Mouse (Mus musculus) T-helper 17 cell (primary cell): ENCODE measurements around the gene Npy.

Source experiments
- in situ Hi-C, 2 experiments: fragments of 300-600 bp; cut with MboI, MseI; formaldehyde crosslinking; loops; 1 replicate in 1 of 2; 2 replicates in 1 of 2; pipeline ENCODE4 v1.15.1; 2025; ENCODE audit warnings: high pct_unique_total_duplicates in 2 of 2

The Npy gene

DNA sequence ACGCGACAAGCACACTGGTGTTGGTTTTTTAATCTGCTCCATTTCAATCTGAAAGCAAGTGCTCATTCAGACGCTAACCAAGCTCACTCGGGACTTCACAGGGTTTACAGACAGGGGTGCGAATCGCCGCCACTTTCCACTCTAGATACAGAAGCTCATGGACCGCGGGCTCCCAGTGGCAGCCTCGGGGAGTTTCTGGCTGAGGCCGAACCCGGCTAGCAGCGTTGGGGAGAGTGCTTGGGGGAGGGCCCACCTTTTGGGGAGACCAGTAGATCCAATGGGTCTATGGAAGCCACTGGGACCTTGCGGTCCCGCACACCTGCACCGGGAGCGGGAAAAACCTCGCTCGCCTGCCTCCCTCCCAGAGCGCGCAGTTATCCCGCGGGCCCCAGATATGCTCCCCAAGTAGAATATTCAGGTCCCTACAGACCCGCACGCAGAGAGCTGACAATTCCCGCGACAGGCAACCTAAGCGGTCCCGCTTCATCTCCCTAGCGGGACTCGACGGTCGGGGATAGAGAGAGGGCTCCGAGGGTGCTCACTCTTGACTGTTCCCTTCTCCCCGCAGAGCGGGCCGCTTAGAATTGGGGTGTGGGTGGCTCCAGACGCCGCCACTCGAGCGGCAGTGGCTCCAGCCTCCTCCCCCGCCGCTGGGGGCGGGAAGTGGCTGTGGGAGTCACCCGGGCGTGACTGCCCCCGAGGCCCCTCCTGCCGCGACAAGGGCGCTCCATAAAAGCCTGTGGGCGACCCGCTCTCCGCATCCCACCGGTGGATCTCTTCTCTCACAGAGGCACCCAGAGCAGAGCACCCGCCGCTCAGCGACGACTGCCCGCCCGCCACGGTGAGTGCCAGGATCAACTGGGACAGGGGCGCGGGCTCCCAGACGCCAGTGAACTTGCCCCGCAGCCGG is at the start of gene Npy:
Gene Npy, plus strand, starts transcription at position 750 of the 910 bp plus-strand sequence.
- in situ Hi-C loops = no loop called here

DNA sequence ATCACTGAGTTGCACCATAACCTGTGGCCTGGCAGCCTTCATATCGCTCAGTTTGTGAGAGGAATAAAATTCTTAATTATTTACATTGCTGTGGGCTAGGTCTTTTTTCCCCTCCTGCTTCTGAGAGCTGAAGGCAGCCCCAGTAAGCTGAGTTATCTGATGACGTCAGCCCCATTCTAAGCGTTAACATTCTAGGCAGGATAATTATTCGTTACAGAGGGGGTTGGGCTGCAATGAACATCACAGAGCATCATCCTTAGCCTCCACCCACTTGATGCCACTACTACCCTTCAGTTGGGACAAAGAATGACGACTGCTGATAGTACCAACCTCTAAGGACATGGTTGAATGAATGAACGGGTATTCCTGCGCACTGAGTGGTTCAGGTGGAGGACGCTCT is 47.5 kb upstream of the Npy start:
- in situ Hi-C loops = no loop called here

- in situ Hi-C loops = no loop called here
These were observed 44.4 kb upstream of the Npy start for GRCm38 (mm10) chr6:49778109-49778508.

GRCm38 (mm10) chr6:49778729-49779128 is 43.8 kb upstream of the Npy start:
- in situ Hi-C loops = no loop called here

GRCm38 (mm10) chr6:49779606-49780005 is 42.9 kb upstream of the Npy start:
- in situ Hi-C loops = no loop called here

DNA sequence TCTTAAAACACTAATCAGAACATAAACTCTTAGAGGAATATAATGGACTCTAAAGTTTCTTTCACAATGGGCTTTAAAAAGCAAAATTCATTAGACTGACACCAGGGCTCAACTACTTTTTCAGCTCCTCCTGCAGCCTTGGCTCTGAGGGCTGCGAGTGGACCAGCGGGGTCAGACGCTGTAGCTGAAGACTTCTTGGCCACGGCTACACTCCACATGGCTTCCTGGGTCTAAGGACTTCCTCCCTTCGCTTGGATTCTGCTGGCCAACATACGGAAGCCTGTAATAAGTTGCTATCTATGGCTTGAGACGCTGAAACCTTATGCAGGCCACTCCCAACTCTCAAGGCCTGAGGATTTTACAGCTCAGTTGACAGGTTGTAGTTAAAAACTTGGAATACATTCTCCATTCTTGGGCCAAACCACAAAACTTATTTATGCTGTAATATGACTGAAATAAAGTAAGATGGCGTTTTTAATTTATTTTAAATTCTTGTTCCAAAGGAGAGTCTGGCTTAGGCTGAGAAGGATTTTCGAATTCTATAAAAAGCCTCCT is 41.6 kb upstream of the Npy start:
- in situ Hi-C loops = no loop called here

DNA sequence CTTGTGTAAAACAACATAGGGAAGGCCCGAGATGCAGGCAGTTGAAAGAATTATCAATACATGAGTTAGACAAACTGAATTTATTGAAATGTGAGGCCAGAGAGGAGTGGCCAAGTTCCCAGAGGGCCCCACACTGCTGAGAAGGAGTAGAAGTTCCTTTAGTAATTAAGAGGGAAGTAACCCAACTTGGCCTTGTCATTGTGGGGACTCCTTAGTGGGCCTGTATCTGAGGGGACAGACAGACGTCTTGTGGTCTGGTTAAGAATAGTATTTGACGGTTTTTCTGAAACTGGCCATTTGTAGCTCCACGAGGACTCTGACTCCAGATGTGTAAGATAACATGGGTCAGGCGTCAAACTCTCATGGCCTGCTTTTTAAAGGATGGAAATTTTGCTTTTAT is 40.7 kb upstream of the Npy start:
- in situ Hi-C loops = no loop called here

DNA sequence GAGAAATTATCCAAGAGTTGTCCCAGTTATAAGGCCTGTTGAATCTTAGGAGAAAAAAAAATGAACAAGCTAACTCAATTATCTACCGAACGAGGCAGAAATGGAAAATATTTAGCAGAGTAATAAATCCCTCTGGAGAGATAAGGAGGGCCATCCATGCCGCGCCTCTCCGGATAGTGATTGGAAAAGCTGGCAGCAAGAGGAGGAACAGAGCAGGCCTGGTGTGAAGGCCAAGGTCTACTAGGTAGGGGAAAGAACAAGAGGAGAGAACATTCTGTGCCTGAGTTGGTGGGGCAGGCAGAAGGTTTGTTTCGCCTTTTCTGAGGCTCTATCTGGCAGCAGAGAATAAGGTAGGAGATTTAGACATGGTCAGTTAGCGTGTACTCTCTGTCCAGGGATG is 39.8 kb upstream of the Npy start:
- in situ Hi-C loops = no loop called here

- in situ Hi-C loops = no loop called here
These were observed 30.0 kb upstream of the Npy start for GRCm38 (mm10) chr6:49792524-49792923.

DNA sequence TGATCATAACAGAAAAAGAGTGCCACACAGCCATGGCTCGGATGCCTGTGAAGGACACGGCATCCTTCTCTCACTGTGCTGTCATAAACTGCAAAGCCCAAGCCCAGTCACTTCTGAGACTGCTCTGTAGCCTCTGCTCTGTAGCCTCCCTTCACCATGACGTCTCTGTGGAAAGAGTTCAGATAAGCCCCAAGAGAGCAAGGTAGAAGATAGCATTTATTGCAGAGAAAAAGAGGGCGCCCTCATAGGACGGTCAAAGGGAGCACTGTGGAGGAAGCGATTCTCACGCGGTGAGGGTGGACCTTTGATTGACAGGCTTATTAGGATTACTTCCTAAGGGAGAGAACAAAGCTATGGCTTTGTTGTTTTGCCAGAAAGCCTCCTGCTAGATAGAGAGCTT is 18.4 kb upstream of the Npy start:
- in situ Hi-C loops = no loop called here

DNA sequence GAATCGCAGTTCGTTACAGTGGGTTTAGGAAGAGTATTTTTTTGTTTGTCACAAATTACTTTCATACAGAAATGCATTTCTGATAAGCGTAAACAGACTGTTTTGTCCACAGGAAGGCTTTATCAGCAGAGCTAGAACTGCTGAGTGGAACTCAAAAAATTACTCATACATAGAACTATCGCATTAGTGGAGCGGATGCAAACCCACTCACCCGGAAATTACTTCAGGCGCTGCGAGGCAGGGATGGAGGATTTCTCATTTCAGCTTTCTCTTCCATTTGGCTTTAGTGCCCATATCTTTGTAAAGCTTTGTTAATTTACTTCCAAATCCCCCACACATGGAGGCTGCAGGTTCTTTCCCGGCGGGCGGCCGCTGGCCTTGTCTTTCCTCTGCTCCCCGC is 14.4 kb upstream of the Npy start:
- in situ Hi-C loops = no loop called here

DNA sequence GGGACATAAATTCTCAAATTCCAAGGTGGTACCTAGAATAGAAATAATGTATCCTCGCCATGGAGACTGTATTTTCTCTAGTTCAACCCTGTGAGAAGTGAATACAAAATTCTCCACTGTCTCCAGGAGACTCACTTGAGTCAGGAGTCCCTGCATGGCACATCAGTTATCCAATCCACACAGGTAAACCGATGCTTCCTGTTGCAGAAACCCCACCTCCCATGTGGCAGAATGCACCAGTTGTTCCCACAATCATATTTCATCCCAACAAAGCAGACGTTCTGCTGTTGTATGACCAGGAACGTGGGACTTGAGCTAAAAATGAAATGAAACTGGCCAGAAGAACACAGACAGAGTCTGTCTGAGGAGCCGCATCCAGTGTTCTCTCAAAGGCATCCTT is 5.3 kb upstream of the Npy start:
- in situ Hi-C loops = no loop called here

- in situ Hi-C loops = no loop called here
These were observed 4.9 kb upstream of the Npy start for GRCm38 (mm10) chr6:49817625-49818024.

GRCm38 (mm10) chr6:49822871-49823230 is 341 bp downstream of the Npy start:
- in situ Hi-C loops = no loop called here

DNA sequence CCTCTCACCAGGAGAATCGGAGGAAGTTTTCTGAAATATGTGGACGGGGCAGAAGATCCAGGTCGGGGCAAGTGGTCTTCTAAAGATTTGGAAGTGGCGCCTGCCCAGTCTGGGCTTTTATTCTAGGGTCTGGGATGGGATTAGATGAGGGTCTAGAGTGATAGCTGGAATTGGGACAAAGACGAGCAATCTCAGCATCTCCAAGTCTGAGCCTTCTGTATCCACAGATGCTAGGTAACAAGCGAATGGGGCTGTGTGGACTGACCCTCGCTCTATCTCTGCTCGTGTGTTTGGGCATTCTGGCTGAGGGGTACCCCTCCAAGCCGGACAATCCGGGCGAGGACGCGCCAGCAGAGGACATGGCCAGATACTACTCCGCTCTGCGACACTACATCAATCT is 861 bp downstream of the Npy start:
- in situ Hi-C loops = no loop called here

GRCm38 (mm10) chr6:49823821-49824220 is 1.3 kb downstream of the Npy start:
- in situ Hi-C loops = no loop called here

GRCm38 (mm10) chr6:49831579-49831978 is 9.1 kb downstream of the Npy start:
- in situ Hi-C loops = no loop called here

GRCm38 (mm10) chr6:49856830-49857229 is 34.3 kb downstream of the Npy start:
- in situ Hi-C loops = no loop called here

GRCm38 (mm10) chr6:49867571-49867970 is 45.1 kb downstream of the Npy start:
- in situ Hi-C loops = no loop called here

DNA sequence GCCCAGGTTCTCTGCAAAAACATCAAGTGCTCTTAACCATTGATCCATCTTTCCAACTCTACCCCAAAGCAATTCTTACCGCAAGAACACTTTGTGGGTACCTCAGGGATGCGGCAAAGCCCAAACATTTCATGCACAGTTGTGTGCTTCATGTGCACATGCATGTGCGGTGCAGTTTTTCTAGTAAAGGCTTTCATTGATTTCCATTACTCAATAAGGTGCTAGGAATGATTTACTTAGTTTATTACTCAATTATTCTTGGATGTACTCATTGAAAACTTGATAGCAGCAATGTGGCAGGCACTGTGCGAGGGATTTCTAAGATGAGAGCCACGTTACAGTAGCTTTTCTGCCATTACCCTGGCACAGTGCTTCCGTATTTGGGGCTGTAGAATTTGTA is 48.6 kb downstream of the Npy start:
- in situ Hi-C loops = no loop called here

GRCm38 (mm10) chr6:49873556-49873955 is 51.0 kb downstream of the Npy start:
- in situ Hi-C loops = no loop called here

DNA sequence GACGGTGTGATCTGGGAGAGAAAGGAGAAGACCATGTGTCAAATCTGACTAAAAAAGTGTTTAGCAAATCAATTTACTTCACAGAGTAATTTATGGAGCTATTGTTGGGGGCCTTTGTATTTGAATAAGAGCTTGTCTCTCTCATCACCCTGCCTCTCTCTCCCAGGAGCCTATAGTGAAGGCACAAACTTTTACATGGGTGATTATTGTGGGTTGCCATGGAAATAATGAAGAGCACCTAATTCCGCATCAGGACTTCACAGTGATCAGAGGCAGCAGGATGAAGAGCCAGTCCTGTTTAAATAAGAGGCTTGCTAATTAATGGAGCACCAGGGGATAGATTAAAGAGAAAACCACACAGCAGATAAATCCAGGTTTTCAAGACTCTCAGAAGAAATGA is 52.6 kb downstream of the Npy start:
- in situ Hi-C loops = no loop called here

DNA sequence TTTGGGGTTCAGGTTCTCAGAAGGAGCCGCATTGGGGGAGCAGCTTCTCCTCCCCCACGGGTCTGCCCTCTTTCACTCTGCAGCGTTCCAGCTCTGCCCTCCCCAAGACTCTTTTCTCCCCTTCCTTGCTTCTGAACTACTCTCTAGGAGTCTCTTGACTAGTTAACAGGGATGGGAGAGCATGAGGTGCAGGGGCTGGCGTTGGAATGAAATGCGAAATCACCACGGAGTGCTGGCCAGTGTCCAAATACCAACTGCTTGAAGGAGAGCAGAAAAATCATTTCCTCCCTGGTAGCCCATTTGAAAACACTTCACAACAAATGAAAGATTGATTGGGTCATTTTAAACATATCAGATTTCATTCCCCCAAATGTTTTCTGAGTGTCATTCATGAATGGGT is 53.3 kb downstream of the Npy start:
- in situ Hi-C loops = no loop called here
